Mouse (Mus musculus) B cell, adult 62 days (primary cell): Measurements from ENCODE around the gene Clic1. TPM values are rescaled to one million over a fixed set of nuclear protein-coding genes. Genes with fewer than 3 reads are reported as not detected.

Experiments
- total RNA-seq: library from RNA; stranded (reverse); gene quantifications from 4 replicates; pipeline ENCODE4 v1.2.4, GENCODE M21; 2023

Gene Clic1
- 185 to 195 TPM (median 191 TPM) in 4 replicates for total RNA-seq

GRCm38 (mm10) chr17:35049561-35050016, at the start of gene Clic1:
TSS of gene Clic1 (plus strand) at chr17:35049966.

DNA sequence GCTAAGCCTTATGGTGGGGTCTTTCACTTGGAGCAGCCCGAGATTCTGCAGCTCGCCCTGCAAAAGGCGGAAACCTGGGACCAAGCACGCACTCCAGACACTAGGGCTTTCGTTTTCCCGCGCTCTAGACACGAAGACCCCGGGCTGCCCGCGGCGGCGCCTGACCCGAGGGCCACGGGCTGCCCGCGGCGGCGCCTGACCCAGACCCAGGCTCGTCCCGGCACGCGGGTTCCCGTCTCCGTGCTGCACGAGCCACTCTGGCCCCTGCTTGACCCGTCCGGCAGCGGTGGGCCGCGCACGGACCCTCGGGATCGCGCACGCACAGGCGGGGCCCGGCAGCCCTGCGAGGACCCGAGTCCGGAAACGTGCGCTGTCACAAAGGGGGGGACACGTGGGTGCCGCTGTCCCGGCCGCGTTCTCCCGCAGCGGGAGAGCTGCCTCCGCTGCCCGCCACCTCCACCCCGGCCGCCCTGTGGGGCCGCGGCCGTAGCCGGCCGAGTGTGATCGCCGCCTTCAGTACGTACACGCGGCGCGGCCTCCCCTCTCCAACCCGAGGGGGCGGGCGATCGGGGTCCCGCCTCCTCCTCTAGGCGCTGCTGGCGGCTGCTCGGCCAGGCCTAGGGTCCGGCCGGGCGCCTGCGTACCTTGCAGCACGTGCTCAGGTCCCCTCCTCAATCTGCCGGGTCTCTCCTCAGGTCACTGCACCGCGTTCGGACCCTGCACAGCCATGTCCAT, 48.9 kb upstream of the Clic1 start, which contains the start of gene Vars:
Gene Vars, plus strand, starts transcription at position 271 of the 735 bp plus-strand sequence.

DNA sequence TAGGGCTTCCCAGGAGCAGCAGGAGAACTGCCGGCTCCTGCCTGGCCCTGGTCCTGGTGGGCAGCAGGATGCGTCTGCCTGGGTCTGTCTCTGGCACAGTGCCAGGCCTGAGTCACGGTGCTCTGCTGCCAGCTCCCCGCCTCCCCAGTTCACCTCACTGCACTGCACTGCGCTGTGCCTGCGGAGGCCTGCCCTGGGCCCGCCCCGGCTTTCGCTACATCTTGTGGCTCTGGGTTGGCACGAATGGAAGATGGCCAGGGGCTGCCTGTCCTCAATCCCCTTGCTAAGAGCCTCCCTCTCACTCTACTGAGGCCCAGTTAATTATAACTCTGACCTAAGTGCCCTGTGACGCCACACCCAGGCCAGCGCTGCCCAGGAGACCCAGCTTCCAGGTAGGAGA, 33.4 kb upstream of the Clic1 start, which contains the start of gene Vwa7:
Gene Vwa7, plus strand, starts transcription at position 204 of the 400 bp plus-strand sequence.

DNA sequence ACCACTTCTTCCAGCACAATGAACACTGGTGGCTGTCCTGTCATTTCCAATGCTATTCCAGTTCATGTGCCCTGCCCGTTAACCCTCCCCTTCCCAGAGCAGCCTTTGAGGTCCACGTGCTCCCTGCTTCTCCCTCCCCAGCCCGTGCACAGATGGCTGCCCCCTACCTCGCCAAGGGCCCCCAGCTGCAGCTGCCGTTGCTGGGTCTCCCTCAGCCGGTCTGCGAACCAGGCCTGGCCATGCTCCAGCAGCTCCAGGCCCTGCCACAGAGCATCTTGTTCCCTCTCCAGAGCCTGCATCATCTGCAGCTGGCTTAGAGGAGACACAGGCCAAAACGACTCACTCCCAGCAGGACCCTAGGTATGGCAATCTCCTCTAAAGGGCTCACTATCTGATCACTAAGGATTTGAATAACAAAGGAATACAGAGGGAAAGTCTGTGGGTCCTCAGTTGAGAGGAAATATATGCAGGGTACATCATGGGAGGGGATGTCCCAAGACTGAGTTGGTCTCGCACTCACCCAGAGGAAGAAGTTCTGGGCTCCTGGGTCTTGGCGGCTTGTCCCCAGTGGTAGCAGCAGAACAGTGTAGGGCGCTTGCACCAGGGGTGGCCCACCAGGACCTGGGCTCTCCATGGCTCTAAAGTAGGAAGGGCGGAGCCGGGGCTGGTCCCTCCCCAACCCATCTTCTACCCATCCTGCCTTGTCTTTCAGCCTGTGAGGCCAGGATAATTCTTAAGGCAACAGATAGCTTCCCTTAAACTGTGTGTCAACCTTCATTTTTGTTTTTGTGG, 22.3 kb upstream of the Clic1 start, which contains the start of gene Sapcd1:
Gene Sapcd1, minus strand, starts transcription at position 740 of the 792 bp plus-strand sequence.

DNA sequence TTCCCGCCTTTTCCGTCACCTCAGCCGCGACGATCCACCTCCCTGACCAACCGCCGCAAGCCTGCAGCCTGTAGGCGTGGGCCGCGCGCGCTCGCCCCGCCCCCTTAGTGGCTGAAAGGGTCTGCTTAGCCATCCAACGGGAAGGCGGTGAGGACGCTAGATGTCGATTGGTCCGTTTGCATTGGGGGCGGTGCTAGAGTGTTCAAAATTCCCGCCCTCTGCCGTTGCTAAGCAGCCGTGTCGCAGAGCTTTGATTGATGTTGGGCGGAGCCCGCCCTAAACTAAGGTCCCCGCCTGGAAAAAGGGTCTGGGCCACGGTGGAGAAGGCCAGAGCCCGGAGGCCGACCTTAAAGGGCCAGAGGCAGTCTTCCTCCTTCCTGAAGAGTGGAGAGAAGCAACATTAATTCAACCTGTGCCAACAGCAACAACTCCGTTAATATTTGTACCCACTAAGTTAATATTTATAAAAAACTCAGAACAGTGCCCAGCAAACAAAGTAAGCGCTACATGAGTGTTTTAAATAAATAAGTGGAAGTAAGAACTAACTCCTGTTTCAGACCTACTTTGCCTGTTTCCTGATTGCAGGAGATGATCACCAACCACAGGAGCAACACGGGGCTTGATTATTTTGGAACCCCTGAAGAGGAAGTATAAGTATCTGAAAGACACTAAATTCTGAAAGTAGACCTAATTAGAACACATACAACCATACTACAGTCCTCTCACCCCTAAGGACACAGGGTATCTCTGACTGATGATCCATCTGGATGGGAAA, 2.9 kb upstream of the Clic1 start, which contains the start of gene Msh5:
Gene Msh5, minus strand, starts transcription at position 65 of the 775 bp plus-strand sequence.

DNA sequence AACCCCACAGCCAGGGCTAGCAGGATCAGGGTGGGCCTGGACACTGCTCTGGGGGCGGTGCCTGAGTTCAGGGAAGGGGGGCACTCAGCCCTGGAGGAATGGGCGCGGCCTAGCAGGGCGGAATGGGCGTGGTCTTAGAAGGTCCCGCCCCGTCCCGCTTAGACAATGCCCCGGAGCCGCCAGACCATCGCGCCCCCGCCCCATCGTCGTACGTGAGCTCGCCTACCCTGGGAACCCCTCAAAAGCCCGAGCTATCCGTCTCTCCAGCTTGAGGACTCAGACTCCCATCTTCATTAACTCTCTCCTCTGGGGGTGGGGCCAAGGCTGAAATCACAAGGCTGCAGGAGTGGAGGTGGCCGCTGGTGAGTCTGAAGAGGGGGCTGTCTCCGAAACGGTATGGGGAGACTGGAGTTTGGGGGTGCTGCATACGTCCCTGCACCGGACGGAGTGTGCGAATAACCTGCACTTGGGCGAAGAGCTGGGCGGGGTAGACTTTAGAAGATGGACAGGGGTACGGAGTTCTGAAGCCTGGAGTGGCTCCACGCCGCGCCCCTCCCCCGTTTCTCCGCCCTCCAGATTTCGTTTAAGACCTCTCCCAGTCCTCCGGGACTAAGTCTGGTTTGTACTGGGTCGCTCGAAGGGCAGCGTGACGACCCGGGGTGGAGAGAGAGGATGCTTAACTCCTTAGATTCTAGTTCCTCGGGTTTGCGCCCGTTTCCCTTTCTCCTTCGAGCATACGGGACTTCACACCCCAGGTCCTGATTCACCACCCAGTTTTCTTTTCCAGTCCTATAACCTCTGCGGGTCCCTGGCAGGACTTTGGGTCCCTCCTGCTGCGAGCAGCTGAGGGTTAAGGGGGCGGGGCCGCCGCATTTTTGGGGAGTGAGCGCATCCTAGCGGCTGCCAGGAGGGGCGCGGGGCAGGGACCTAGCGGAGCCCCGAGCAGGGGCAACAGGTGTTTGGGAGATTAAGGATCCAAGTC, 9.4 kb downstream of the Clic1 start, which contains the start of gene Ddah2:
Gene Ddah2, plus strand, starts transcription at position 125 of the 982 bp plus-strand sequence.

GRCm38 (mm10) chr17:35064951-35065947, 15.5 kb downstream of the Clic1 start, which contains the start of gene Ly6g6c:
TSS of gene Ly6g6c (plus strand) at chr17:35065388.

DNA sequence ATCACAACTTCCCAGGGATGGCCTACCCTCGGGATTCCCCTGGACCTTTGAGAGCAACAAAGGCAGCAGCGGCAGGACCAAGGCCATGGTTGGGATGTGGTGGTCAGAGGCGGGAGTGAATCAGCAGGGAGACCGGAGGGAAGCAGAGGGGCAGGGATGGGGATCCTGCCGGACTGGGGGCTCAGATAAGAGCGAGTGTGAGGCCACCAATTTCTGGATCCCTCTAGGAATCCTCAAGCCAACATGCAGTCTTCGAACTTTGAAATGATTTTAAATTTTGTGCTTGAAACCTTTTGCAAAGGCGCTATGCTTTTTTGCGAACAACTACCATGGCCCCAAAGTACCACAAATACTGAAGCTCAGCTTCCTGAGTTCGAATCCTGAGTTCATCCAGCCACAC, 16.3 kb downstream of the Clic1 start, which contains the start of gene Mpig6b:
Gene Mpig6b, minus strand, starts transcription at position 101 of the 400 bp plus-strand sequence.

DNA sequence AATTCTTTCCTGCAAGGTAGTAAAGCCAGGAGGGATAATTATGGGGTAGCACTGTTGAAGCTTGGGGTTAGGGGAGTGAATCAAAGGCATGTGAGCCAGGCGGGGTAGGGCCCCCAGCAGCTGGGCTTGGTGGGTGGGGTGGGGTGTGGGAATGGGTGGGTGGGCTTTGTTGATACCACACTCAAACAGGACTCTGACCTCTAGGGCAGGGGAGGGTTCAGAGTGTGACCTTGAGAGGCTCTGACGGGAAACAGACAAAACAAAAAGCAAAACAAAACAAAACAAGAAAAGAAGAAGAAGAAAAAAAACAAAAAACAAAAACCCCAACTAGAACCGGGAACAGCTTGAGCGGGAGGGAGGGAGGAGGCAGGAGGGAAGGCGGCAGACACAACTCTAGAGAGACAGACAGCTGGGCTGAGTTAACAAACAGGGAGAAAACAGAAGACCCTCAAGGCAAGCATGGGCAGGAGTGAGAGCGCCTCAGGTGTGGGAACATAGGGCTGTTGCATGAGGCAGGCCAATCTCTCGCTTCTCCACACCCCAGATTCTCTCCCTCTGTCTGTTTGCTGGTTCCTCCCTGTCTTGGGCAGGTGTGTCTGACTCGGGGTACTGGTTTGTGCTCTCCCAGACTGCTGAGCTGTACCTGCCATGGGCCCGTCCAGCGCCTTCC, 26.9 kb downstream of the Clic1 start, which contains the start of gene Ly6g6e:
Gene Ly6g6e, plus strand, starts transcription at position 396 of the 670 bp plus-strand sequence.

DNA sequence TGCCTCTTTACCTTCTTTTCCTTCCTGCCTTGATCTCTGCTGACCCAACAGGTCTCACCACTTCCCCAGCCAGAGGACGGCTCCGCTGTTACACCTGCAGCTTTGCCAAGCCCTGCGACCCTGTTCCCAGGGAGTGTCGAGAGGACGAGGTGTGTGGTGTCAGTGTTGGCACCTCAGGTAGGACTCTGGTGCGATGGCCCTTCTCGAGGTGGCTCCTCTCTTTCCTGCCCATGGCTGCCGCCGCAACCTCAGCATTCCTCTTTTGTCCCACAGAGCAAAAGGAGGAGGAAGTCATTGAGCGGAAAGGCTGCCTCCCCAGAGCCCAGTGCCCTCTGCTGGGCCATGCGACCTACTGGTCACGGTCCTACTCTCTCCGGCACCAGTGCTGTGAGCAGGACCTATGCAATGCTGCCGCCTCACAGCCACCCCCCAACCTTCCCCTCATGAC, 28.0 kb downstream of the Clic1 start, which contains the start of gene Ly6g6d:
Gene Ly6g6d, minus strand, starts transcription at position 280 of the 448 bp plus-strand sequence.

GRCm38 (mm10) chr17:35085208-35085865, 35.6 kb downstream of the Clic1 start, which contains the start of gene Ly6g6f:
TSS of gene Ly6g6f (minus strand) at chr17:35085610.

GRCm38 (mm10) chr17:35088825-35089644, 39.3 kb downstream of the Clic1 start, which contains the start of gene Abhd16a:
TSS of gene Abhd16a (plus strand) at chr17:35089263.

DNA sequence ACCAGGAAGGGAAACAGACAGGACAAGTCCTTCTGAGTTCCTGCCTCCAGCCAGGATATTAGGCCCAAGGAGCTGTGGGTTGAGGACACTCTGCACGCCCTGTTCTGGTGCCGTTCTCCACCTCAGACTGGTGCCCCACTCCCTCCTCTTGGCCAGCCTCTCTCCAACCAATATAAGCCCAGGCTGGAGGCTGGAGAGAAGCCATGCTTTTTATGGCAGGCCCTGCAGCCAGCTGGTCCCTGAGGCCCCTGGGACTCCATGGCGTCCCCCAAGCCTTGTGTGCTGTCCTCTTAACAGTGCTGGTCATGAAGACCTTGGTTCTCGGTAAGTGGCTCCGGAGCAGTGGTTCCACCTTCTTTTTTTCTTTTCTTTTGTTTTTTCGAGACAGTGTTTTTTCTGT, 58.3 kb downstream of the Clic1 start, which contains the start of gene Ly6g5c:
Gene Ly6g5c, plus strand, starts transcription at position 183 of the 400 bp plus-strand sequence.

